Mouse (Mus musculus): ENCODE results near the gene Babam2.

Babam2 gene

DNA sequence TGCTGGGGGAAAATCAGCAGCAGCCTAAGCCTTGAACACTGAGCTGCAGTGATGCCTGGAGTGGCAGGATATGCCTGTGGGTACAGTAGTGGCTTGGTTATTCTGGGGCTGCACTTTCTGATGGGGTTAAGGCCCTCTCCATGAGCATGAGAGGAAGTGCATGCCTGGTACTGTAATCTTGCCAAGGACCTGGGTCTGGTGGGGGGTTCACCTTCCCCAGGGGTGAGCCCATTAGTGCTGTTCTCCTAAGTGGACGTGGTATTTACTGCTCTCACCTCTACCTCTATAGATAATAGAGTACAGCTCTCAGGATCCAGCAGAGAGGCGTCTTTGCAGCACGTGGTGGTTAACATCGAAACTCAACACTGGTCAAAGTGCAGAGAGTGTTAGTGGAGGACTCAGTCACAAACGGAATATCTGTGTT, 16.4 kb downstream of the Babam2 start:
- DNase-seq (ENCODE audit: low spot score in 2 of 2) = no peak

DNA sequence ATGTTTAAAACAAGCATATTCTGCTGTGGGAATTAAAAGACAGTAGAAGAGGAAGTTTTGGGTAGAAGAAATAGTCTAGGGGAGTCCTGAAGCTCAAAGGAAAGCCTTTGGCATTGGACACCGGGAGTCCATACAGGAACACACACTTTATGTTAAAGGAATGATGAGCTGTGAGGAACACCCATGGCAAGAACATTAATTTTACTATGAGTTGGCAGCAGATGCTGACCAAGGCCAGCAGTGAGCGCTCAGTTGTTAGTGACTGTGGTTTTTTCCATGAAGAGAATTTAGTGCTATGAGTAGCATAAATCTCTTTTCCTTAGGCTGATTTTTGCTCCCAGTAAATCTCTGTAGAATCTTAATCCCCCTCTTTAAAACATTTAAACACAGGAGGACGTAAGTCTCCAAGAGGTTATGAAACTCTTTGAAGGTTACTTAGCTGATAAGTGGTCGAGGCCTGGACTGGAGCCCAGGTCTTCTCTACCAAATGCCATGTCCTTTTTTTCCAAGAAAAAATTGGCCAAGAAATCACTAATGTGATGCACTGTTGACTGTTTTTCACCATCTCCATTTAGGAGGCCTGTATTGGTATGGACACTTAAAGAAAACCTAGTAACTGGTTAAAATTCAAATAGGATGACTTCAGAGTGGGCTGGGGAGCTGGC, 18.1 kb downstream of the Babam2 start:
- DNase-seq (ENCODE audit: low spot score in 2 of 2) = no peak

DNA sequence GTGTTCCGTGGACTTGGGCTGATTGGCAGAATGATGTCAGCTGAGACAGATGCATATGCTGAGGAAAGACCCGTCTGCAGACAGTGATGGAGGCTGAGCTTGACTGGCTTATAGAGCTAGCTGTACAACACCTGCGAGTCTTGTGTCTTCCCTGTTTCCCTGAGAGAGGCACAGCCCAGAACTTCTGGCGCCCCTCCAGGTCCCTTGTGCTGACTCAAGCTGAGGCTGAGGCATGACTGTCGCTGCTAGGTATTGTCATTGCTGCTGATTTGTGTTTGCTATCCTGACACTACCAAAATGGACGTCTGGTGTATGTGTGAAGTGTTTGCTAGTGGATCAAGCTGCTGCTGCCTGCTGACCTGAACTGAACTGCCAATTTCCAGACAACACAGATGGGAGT, 27.0 kb downstream of the Babam2 start:
- DNase-seq (ENCODE audit: low spot score in 2 of 2) = no peak

DNA sequence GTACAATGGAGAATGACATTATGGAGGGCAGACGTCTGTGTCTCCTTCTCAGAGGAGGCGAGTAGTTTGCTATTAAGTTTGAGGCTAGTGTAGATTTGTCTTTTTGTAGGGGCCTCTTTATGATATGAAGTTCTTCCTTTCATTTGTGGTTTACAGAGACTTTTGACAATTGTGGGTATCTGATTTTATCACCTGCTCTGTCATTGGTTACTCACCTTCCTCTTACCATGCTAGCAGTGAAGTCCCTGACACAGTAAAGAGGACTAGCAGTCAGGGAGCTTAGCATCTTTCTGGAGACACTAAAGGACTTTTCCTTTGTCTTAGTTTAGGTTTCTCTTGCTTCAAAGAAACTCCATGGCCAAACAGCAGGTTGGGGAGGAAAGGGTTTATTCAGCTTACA, 28.4 kb downstream of the Babam2 start:
- DNase-seq (ENCODE audit: low spot score in 2 of 2) = no peak

DNA sequence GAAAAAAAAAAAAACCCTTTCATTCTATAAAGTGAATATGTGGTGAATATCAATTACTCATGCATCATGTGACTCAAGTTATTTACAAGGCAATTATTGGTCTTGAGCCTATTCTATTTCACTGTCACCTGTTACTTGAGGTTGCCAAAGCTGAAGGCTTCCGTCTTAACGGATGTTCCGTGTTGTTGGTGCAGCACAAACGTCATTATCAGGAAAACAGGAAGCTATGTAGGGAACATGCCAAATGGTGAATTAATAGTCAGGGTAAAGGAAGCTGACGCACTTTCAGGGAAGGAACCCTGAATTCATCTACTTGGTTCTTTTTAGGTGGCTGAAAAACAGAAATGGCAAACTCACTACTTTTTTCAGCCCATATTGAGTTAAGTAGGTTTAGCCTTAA, 30.0 kb downstream of the Babam2 start:
- DNase-seq (ENCODE audit: low spot score in 2 of 2) = no peak

DNA sequence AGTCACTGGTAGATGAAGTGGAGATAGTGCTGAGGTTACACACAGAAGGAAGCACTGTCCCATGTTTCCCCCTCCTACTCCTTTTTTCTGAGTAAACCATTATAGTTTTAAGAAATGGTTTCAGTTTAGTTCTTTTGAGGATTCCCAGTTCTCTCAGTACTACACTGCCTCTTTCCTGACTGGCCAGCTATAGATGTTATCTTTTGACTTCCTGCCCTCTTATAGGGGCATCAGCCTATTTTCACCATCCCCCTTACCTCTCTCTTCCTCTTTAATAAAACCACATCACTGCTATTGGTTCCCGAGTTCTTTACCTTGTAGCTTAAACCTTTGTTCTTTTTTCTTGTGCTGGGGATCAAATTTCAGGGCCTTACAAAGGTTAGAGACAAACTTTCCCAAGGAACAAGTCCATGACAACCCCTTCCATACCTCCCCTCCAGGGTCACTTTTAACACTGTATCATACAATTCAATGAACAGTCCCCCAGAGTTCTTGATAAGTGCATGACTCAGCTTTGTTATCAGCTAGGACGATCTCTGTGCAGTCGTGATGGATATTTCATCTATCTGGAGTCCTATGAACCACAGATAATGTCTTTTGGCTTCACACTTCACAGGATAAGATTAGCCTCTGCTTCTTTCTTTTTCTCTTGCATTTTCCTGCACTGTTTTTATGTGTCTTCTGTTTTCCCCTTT, 35.3 kb downstream of the Babam2 start:
- no peak for DNase-seq (ENCODE audit: low spot score in 2 of 2)

DNA sequence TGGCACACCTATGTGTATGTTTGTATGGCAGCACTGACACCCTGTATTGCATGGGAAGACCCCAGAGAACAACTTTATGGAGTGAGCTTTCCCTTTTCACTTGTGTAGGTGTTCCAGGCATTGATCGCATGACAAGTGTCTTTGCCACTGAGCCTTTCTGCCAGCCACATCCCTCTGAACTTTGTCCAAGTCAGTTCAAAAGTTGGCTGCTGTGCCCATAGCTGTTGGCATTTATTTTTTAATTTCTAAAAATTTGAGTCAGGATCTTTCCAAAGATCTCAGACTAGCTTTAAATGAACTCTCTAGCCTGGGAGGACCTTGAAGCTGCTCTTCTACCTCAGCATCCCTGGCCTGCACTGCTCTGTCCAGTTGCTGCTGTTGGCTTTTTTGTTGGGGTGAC, 44.4 kb downstream of the Babam2 start:
- DNase-seq (ENCODE audit: low spot score in 2 of 2) = no peak

DNA sequence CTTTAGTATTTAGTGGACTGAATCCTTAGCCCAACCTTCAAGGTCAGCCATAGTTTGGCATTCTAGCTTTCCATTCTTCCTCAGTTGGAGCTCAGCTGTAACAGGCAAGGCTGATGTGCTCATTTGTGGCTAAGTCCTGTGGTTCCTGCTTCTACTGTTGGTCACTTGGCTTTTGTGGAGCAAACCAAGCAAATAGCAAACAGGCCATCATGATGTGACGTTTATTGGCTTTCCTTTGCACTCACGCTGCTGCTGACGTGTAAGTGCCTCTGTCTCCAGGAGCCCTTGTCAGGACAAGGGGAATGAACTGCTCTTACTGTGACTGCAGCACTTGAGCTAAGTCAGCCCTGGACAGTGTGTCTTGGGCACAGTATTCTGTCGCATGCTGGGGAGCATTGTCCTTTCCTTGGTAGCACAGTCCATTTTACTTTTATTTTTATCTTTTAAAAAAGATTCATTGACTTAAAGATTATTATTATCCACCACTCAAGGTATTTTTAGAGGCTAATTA, 45.1 kb downstream of the Babam2 start:
- no peak for DNase-seq (ENCODE audit: low spot score in 2 of 2)

DNA sequence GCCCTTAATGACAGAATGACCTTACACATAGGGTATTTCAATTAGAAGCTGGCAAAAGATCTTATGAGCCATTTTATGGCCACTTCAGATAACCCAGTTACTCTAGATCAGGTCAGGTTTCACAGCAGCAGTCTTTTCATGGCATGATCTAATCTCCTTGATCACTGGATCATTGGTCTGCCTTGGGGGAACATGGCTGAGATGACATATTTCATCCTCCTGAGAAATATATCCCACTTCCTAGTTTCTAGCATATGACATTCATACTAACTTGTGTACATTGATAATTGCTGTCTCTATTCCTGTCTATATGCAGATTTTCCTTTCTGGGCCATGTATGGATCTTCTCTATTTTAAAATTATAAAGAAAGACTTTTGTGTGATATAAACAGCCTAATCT, 51.9 kb downstream of the Babam2 start:
- DNase-seq (ENCODE audit: low spot score in 2 of 2) = no peak

DNA sequence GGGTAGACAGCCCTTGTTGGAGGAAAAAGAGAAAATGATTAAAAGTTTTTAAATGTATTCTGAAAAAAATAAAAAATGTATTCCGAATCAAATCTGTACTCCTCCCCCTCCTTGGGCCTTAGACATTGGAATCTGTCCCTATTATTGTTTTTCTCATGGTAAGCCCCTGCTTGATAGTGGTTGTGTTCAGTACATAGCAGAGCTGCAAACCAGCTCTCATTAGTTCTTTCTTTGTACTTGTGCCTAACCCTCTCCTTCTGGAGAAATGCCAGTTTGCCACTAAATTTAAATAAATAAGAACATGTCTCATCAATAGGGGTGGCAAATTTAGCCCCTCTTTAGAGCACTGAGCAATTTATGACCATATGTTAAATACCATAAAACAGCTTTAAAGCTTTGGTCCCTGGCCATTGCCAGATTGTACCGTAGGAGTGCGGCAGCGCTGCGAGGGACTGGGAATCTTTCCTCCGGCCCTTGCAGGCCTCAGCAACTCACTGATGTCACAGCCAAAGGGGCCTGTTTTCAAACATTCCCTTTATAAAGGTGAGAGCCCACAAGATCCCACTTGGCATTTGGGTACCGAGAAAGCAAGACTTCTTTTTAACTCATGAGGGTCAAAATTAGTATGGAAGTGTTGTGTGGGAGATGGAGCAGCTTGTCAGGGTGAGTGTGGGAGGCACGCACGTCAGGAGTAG, 52.9 kb downstream of the Babam2 start:
- no peak for DNase-seq (ENCODE audit: low spot score in 2 of 2)

DNA sequence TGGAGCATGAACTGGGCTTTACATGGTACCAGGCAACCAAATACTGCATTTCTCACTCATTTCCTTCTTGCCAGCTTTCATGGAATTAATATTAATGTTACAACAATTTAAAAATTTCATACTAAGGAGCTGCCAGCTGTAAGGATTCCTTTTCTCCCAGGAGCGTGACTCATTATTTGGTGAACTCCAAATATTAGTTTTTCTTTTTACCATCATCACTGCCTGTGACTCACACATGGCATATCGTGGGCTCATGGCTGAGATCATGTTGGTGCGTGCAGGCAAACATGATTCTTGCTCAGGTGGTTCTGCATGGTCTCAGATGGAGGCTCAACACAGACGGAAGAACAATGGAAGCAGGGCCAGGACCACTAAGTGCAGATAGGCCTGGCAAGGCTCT, 53.5 kb downstream of the Babam2 start:
- peak; percentile 30 to 37 for DNase-seq (ENCODE audit: low spot score in 2 of 2)

DNA sequence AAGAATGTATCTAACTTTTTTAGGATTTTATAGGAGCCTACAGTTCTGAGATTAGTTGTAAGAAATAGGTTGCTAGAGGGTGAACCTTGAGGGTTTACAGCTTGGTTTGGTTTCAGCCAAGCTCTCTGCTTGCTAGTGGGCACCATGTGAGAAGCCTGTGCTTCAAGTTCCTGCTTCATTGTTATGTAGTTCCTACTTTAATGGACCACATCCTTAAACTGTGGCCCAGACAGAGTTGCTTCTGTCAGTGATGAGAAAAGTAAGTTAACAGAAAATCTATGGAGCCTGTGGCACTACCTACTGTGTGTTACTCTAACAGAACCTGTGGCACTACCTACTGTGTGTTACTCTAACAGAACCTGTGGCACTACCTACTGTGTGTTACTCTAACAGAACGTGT, 57.1 kb downstream of the Babam2 start:
- DNase-seq (ENCODE audit: low spot score in 2 of 2) = no peak

DNA sequence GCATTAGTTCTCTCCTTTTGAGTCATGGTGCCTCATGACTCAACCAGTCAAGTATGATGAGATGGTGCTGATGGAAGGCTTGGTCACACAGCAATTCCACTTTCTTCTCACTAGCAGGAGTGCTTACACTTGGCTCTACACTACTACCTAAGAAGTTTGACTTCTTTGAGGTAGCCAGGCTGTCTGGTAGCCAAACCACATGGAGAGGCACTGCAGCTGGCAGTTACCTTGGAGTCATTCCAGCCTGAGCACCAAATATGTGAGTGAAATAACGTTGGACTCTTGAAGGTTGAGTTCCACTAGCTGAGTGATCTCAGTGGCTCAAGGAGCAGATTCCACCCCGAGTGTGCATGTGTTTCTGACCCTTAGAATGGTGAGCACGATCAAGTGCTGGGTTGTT, 57.8 kb downstream of the Babam2 start:
- no peak for DNase-seq (ENCODE audit: low spot score in 2 of 2)

DNA sequence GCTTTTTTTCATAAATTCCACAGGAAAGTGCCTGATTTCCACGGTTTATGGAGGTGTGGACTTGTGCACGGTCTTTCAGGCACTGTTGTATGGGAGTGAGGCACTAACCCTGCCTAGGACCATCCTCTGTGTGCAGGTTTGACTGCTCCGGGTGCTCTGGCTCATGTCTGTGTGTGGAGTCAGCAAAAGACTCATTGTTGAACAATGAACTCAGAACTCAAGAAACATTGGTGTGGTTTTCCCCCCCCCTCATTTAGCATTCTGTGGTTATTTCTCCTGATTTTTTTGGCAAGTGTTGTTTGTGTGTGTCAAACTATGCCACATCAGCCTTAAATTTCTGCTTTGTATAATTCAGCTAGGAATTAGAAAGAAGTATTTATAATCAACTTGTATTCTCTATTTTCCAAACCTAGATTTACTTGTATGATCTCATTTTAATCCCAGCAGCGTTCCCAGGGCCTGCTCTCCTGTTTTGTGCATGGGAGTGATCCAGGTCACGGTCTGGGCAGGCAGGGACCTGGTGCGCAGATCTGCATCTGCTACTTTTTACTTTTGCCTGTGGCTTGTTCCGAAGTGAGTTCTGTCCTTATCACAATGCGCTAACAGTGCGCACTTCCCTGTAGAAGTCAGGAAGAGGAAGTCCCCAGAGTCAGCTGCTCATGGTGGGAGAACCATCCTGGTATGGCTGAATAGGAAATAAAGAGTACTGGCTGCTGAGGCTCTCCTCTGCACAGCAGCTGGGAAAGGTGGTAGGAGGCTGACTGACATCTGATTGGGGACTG, 61.0 kb downstream of the Babam2 start:
- DNase-seq (ENCODE audit: low spot score in 2 of 2) = no peak

DNA sequence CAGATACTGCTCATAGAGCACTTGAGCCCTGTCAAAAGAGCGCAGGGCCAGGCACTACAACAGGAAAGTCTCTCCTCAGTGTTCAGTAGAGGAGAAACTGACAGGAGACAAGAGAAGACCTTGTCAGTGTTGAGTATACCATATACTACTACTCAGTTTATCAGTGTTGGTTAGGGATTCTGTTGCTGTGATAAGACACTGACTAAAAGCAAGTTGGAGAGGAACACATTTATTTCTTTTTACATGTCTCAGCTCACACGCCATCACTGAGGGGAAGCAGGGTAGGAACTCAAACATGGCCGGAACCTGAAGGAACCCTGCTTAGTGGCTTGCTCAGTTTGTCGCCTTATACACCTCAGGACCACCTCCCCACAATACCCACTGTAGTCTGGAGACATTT, 64.4 kb downstream of the Babam2 start:
- no peak for DNase-seq (ENCODE audit: low spot score in 2 of 2)

DNA sequence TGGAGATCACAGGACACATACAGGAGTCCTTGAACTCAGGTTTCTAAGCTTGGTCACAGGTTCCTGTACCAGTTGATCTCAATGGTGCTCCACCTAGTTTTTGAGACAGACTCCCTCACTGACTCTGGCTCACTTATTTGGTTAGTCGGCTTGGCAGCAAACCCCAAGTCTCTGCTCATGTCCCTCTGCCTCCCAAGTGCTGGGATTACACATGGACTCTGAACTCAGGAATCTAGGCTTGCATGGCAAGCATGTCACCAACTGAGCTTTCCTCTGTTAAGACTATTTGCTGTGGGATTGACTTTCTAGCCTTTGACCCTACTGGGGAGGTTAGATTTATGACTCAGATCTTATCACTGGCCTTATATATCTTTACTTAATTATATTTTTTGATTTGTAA, 65.3 kb downstream of the Babam2 start:
- no peak for DNase-seq (ENCODE audit: low spot score in 2 of 2)

DNA sequence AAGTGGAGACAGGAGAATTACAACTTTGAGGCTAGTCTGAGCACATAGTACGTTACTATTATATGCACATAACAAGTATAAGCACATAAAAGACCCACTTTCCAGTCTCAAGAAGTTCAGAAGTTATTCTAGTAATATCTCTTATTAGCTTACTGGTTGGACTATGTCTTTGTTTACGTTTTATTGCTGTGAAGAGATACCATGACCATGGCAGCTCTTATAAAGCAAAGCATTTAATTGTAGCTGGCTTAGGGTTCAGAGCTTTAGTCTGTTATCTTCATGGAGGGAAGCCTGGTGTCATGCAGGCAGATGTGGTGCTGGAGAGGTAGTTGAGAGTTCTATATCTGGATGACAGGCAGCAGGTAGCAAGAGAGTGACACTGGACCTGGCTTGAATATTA, 68.3 kb downstream of the Babam2 start:
- DNase-seq (ENCODE audit: low spot score in 2 of 2) = no peak

DNA sequence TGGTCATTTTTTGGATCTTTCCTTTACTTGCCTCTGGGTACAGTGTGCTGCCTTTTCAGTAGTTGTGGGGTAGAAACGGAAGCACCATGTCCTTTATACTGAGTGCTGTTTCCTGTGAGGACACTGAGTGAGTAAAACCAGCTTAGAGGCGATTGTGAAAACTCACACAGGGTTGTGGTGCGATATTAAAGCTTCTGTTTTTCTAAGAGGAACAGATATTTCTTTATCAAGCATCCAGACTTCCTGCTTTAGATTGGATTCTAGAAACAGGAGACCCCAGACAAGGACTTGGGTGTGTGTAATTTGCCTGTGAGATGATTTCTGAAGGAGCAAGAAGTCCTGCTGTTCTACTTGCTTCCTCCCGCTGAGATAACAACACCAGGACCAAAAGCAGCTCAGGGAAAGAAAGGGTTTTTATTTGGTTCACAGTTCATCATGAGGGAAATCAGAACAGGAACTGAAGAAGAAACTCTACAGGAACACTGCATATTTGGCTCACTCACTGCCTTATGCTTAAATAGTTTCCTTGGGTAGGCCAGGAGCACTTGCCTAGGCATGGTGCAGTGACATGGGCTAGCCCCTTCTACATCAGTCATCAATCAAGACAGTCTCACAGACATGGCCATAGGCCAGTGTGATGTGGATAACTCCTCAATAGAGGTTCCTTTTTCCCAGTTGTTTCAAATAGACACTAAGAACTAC, 69.5 kb downstream of the Babam2 start:
- no peak for DNase-seq (ENCODE audit: low spot score in 2 of 2)

DNA sequence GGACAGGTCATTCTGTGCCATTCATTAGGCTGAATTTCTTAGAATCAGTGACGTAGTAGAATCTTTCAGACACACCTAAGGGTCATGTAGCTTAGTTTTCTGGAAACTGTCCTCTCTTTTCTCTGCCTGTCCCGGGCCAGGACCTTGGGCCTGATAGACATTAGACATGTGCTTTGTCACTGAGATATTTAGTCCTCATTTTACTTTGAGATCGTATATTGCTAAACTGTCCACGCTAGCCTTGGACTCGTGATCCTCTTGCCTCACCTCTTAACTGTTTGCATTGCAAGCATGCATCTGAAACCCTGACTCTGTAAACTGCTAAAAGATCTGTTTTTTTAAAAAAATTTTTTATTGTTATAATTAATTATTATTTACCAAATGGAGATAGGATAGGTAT, 74.0 kb downstream of the Babam2 start:
- DNase-seq (ENCODE audit: low spot score in 2 of 2) = no peak

DNA sequence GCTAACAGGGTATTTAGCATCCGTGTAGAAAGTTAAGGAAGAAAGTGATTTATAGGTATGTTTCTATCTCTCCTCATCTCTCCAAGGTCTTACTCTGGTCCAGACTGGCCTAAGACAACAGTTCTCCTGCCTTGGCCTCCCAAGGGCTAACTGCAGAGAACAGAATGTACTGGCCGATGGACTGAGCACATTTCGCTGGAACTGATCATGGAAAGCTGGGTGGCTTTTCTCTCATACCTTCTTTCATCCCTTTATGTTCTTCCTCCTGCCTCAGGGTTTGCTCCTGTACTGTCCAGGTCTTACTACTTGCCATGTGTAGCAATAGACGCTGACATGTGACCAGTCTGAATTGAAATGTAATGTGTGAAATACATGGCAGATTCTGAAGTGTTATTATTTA, 74.4 kb downstream of the Babam2 start:
- DNase-seq (ENCODE audit: low spot score in 2 of 2) = no peak

DNA sequence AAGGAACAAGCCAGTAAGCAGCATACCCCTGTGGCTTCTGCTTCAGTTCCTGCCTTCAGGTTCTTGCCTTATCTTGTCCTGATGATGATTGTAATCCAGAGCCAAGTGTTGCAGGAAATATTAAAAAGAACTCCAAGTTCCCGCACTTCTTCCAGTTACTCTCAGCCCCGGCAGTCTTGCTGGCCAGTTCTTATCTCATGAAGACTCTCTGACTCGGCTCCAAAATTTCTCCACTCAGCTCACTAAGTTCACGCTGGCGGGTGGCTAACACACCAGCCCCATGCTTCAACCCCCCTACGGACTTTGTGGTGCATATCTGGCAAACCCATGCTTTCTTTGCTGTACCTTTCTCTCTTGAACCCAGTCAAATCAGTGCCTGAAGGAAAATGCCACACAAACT, 77.5 kb downstream of the Babam2 start:
- DNase-seq (ENCODE audit: low spot score in 2 of 2) = no peak

DNA sequence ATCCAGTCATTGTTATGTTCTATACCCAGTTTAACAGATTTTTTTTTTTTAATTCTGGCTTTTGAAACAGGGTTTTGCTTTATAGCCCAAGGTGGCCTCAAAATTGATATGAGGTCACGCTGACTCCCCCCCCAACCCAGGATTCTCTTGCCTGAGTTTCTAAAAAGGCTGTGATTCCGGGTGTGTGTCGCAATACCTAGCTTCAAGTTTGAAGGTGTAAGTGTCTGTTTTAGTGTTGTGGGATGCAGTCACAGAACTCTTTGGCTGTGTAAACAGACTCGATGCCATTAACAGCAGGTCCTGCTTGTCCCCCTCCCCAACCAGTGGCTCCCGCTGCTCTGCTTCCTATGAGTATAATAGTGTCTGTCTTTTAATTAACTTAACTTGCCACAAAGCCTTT, 84.1 kb downstream of the Babam2 start:
- no peak for DNase-seq (ENCODE audit: low spot score in 2 of 2)

Data from urinary bladder, postnatal 36 days (tissue).